Mouse (Mus musculus) embryonic facial prominence, embryonic 14.5 days (tissue): ENCODE results near the gene Cmip. TPM values are rescaled to one million over a fixed set of nuclear protein-coding genes. Genes with fewer than 3 reads are reported as not detected.

ENCODE experiments used
- ATAC-seq: fragments of 200-750 bp; cut with Nextera tagmentation; 2 replicates; pipeline ENCODE4 v1.8.0; 2017; ENCODE audit warnings: low read depth, moderate number of reproducible peaks, moderate TSS enrichment
- DNase-seq: peaks from one replicate; pipeline ENCODE4 v3.0.0-alpha.2; 2015; ENCODE audit warnings: low spot score
- H3K27ac ChIP-seq: fragments of 300-500 bp; sonication (generic); replicated peaks from 2 replicates; pipeline ENCODE4 v1.5.1; 2014; ENCODE audit warnings: low read depth, mild to moderate bottlenecking, low read length, moderate library complexity
- H3K27me3 ChIP-seq: fragments of 300-500 bp; sonication (generic); replicated peaks from 2 replicates; pipeline ENCODE4 v1.6.1; 2014; ENCODE audit warnings: low read length; ENCODE audit not compliant: control insufficient read depth, insufficient read depth
- H3K36me3 ChIP-seq: fragments of 300-500 bp; sonication (generic); 2 replicates; pipeline ENCODE4 v1.6.1; 2014; ENCODE audit warnings: low read length, mixed read lengths; ENCODE audit not compliant: control insufficient read depth, insufficient read depth
- H3K4me1 ChIP-seq: fragments of 300-500 bp; sonication (generic); 2 replicates; pipeline ENCODE4 v1.6.1; 2014; ENCODE audit warnings: antibody characterized with exemption, low read length; ENCODE audit not compliant: control insufficient read depth, insufficient read depth
- H3K4me2 ChIP-seq: fragments of 300-500 bp; sonication (generic); 2 replicates; pipeline ENCODE4 v1.6.1; 2014; ENCODE audit warnings: low read depth, mild to moderate bottlenecking, low read length, moderate library complexity, mixed read lengths
- H3K4me3 ChIP-seq: fragments of 300-500 bp; sonication (generic); 2 replicates; pipeline ENCODE4 v1.5.1; 2014; ENCODE audit warnings: low read depth, mild to moderate bottlenecking, low read length
- H3K9ac ChIP-seq: fragments of 300-500 bp; sonication (generic); 2 replicates; pipeline ENCODE4 v1.6.1; 2014; ENCODE audit warnings: low read depth, mild to moderate bottlenecking, low read length, moderate library complexity, mixed read lengths
- H3K9me3 ChIP-seq: fragments of 300-500 bp; sonication (generic); 2 replicates; pipeline ENCODE4 v1.6.1; 2016; ENCODE audit warnings: low read length; ENCODE audit not compliant: control insufficient read depth
- WGBS: fragments of 180-500 bp; shearing (Covaris S2); extraction: QIAGEN DNeasy Blood & Tissue Kit; methylation state at CpG from one replicate; pipeline ENCODE4 v1.1.7; 2014; 5-methylcytosine and 5-hydroxymethylcytosine counted together
- microRNA-seq: library from miRNA; unstranded; fragments of <30 nt; microRNA quantifications from one replicate; pipeline ENCODE4, GENCODE M21; 2016; ENCODE audit warnings: borderline number of aligned reads
- polyA plus RNA-seq: library from polyadenylated mRNA; unstranded; fragments of >200 nt; fragmentation: Nextera tagmentation; extraction: Ambion mirVana; gene quantifications from 2 replicates; pipeline ENCODE4 v1.2.1, GENCODE M21; 2014

The Cmip gene
- polyA plus RNA-seq, 1 experiment from 2014 or later, result 27.7 TPM

DNA sequence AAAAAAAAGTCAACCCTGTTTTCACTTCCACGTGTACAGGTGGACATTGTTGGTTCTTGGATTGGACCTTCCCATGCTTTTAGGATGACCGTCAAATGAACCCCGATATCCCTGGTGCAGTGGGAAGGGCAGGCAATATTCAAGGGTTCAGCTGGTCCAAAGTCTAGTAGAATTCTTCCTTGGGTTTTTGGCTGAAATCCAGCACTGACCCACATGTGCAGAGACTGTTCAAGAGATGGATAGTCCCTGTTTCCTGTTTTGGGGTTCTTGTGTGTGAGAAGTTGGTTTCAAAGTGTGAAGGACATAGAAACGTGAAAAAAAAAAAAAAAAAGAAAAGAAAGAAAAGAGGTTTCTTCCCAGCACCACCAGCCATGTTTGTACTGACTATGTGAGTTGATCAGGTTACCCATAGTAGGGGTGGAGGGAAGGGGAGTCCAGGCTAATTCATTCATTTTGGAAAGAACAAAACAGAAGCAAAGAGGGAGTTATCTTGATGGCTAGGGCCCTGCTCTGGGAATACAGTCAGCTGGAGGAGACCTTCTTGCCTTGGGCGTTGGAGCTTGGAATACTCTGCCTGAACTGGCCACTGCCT, 243.5 kb downstream of the Cmip start:
- no peak overlapping the region for H3K4me3 ChIP-seq
- WGBS, result 74% methylated on average over 5 of the region's 5 CpGs
- no peaks in the 10 kb centered on the region for H3K9me3 ChIP-seq
- H3K27ac ChIP-seq, result no peak overlapping the region
- no peak overlapping the region for H3K4me2 ChIP-seq
- peaks cover 21% of the 10 kb centered on the region for H3K27me3 ChIP-seq
- DNase-seq (no peak), ATAC-seq (no peak)
- H3K9ac ChIP-seq, result no peak overlapping the region
- H3K36me3 ChIP-seq, result no peaks in the 10 kb centered on the region
- 0 out of 2 replicates have a peak, but pooled peaks cover 10% of the 10 kb centered on the region for H3K4me1 ChIP-seq

DNA sequence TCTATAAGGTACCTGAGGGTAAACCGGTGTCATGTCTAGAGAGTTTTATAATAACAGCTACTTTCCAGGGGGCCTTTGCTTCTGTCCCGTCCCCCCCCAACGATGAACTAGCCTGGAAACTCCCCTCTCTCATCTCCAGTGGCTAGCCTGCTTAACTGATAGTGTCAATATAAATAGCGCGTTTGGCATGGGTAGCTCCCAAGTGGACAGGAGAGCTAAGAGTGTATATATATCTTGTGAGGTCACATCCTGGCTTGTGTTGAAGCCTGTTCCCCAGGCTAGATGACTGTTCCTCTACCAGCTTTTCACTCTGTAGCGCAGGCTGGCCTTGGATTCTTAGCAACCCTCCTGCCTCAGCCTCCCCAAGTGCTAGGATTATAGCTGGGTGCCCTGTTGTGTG, 244.5 kb downstream of the Cmip start:
- Histone ChIP-seq H3K4me3 (no peak overlapping the region), H3K36me3 (no peaks in the 10 kb centered on the region), H3K27me3 (peaks cover 21% of the 10 kb centered on the region), H3K9ac (no peak overlapping the region), H3K4me1 (0 out of 2 replicates have a peak, but pooled peaks cover 10% of the 10 kb centered on the region), H3K4me2 (no peak overlapping the region), H3K9me3 (no peaks in the 10 kb centered on the region), H3K27ac (no peak overlapping the region)
- ATAC-seq (no peak), DNase-seq (no peak)
- 91% methylated on average over 6 of the region's 6 CpGs for WGBS

DNA sequence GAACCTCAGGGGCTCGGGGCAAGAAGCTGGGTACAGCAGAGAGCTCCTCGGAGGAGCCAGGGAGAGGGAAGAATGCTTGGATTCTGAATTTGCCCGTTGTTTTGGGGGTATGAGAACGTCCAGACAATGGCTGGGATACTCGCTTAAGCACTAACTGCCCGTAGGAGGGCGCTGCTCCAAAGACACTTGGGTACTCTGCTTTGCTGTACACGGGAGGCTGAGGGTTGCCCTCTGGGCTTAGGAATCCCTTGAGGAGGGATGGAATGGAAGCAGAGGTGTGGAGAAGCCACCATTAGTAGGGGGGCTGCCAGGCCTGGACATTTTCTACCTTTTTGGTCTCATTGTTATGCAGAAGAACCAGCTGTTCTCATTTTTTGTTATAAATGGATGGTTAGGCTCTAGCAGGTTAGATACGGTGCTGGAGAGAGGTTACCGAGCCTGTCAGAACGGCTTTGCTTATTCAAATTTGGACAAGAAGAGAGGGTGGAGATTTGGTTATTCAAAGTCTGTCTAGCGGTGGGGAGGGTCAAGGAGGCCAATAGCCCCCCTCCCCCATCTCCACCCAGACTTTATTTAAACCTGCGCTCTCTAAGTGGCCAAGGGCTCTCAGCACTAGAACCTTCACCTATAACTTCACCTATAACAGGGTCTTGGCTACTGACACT, 246.7 kb downstream of the Cmip start:
- no peak overlapping the region for H3K9ac ChIP-seq
- 67% methylated on average over 13 of the region's 13 CpGs for WGBS

DNA sequence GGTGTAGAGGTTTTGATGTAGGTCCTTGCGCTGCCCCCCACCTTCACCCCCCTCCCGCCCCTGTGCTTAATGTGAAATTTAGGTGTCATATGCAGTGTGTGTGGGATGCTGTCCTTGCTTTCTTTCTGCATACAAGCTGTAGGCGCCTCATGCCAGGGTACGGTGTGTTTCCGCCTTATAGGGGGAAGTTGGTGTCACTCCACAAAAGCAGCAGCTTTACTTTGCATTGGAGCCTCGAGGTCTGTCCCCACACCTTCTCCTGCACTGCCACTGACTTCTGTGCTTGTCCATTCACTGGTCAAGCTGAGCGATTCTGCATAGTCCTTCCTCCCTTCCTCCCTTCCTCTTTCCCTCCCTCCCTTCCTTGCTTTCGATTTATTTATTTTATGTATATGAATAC, 250.8 kb downstream of the Cmip start:
- Histone ChIP-seq H3K4me3 (no peak overlapping the region), H3K4me2 (no peak overlapping the region), H3K27ac (no peak overlapping the region), H3K9me3 (0 out of 2 replicates have a peak, but pooled peaks cover 6% of the 10 kb centered on the region), H3K36me3 (no peaks in the 10 kb centered on the region), H3K9ac (no peak overlapping the region), H3K27me3 (no peaks in the 10 kb centered on the region), H3K4me1 (no peaks in the 10 kb centered on the region)
- no peak for ATAC-seq
- DNase-seq, result no peak
- 88% methylated on average over 8 of the region's 8 CpGs for WGBS

More for the DNA sequence above, 246.7 kb downstream of the Cmip start:
- no peak overlapping the region for H3K4me2 ChIP-seq
- 0 out of 2 replicates have a peak, but pooled peaks cover 7% of the 10 kb centered on the region for H3K4me1 ChIP-seq
- H3K9me3 ChIP-seq, result no peaks in the 10 kb centered on the region
- H3K27me3 ChIP-seq, result peaks cover 9% of the 10 kb centered on the region
- no peak overlapping the region for H3K4me3 ChIP-seq
- ATAC-seq (no peak), DNase-seq (no peak)
- H3K36me3 ChIP-seq, result no peaks in the 10 kb centered on the region
- no peak overlapping the region for H3K27ac ChIP-seq

Small RNA genes within 50 kb of the gene (microRNA-seq; reads per million reads assigned to microRNA genes)
- not detected for gene Mir7077
- not detected for gene Mir7078

Other genes with a start within 250 kb of the Cmip start
- gene Pkd1l2, start 174.6 kb upstream of the Cmip start, polyA plus RNA-seq, result 0.03 and 0.13 TPM in 2 replicates
- 0.15 and 0.34 TPM in 2 replicates for gene Bco1, start 161.2 kb upstream of the Cmip start, polyA plus RNA-seq
- 3.0 and 3.5 TPM in 2 replicates for gene Gan, start 98.9 kb upstream of the Cmip start, polyA plus RNA-seq
- 3.8 and 4.1 TPM in 2 replicates for gene Plcg2, start 241.2 kb downstream of the Cmip start, polyA plus RNA-seq